Mouse (Mus musculus): ENCODE measurements around the gene Stoml1. TPM values are rescaled to one million over a fixed set of nuclear protein-coding genes. Genes with fewer than 3 reads are reported as not detected.

Stoml1 gene
- polyA plus RNA-seq, 1 experiment: 32.5 TPM

DNA sequence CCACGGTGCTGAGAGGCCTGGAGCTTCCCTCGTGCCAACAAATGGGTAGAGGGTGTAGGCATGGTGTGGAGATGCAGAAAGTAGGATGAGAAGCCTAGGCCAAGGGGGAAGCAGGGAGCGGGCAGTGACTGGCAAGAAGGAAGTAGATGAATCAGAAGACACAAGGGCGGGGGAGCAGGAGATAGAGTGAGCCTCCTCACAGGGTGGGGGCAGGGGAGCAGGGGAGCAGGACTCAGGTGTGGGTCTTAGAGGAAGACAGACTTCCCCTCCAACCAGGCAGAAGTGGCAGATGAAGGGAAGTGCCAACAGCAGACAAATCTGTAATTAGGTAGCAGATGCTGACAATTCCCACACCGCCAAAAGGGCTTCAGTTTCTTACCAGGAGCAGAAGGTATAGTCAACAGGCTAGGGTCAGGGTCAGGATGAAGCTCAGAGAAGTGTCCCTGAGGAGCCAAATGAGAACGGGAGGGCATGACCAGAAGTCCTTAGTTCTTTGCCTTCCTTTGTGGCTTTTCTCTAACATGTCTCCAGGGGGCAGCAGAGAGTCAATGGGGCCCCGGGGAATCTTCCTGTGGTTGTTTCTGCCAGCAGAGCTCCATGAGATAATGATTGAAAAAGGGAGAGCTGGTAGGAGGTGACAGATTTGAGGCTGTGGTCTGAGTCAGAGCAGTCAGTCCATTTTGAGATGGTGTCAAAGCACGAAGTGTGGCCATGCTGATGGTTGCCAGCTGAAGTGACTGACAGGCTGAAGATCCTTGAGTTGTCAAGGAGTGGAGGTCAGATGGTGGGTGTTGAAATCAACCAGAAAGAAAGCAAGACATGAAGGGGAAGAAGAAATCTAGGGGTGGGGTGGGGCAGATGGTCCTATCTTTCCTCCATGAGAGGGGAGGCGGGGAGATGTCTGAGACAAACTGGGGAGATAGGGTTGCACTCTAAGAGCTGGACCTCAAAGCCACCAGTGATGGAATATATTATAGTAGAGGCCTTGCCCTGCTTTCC lies 26.8 kb upstream of the Stoml1 start:
- DNase-seq: peak; percentile 63
- TF ChIP-seq CTCF (conservative IDR thresholded peaks at IDR 0.05; ENCODE audit: insufficient read depth, insufficient read length, low read depth, low read length) (peak; percentile 76), POLR2A (IDR thresholded peaks at IDR 0.05; ENCODE audit: low read depth, low read length) (no peak)
- H3K27ac ChIP-seq (ENCODE audit: insufficient read depth, low read depth, low read length): no peak overlapping the region
- H3K27me3 ChIP-seq (replicated peaks; ENCODE audit: control insufficient read depth, insufficient read depth, low read length): no peaks in the 10 kb centered on the region
- peaks cover 2% of the 10 kb centered on the region; the same call in 1 of the 2 replicates for H3K4me1 ChIP-seq (ENCODE audit: control insufficient read depth, insufficient read depth, low read length)
- H3K4me3 ChIP-seq (ENCODE audit: insufficient read depth, low read depth, low read length): no peak overlapping the region
- WGBS: 66% methylated on average over 9 of the region's 9 CpGs
- peaks cover 3% of the 10 kb centered on the region; the same call in 1 of the 2 replicates for H3K36me3 ChIP-seq (ENCODE audit: control insufficient read depth, insufficient read depth, low read length)

DNA sequence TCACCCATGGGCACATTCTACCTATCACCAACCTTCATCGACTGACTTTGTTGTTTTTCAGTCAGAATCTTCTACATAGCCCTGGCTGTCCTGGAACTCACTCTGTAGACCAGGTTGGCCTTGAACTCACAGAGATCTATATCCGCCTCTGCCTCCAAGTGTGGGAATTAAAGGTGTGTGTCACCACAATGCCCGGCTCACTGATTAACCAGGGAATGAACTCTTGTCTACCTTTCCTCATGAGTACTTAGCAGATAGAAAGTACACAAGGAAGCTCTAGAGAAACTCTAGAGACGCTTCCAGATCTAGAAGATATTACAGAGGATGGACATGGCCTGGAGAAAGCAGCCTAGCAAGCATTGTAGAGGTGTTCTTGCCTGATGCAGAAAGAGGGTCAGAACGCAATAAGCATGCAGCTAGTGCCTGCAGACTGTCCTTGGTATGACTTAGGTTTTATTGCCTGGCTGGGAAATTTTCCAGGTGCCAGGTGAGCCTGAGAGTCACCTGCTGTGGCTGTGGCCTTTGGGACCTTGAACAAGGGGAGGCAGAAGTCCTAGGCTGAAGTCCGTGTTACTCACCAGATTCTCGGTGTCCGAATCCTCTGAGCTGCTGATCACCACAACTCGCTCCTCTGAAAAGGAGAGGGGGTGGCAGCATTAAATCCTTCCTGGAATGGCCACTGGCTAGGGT lies 24.0 kb upstream of the Stoml1 start:
- TF ChIP-seq POLR2A (IDR thresholded peaks at IDR 0.05; ENCODE audit: low read depth, low read length) (no peak), CTCF (conservative IDR thresholded peaks at IDR 0.05; ENCODE audit: insufficient read depth, insufficient read length, low read depth, low read length) (no peak)
- H3K27ac ChIP-seq (ENCODE audit: insufficient read depth, low read depth, low read length): peak overlapping the region; percentile 90
- peak; percentile 77 for DNase-seq
- H3K27me3 ChIP-seq (replicated peaks; ENCODE audit: control insufficient read depth, insufficient read depth, low read length): no peaks in the 10 kb centered on the region
- H3K4me1 ChIP-seq (ENCODE audit: control insufficient read depth, insufficient read depth, low read length): peaks cover 2% of the 10 kb centered on the region; the same call in 1 of the 2 replicates
- WGBS: 76% methylated on average over 9 of the region's 9 CpGs
- H3K4me3 ChIP-seq (ENCODE audit: insufficient read depth, low read depth, low read length): no peak overlapping the region
- H3K36me3 ChIP-seq (ENCODE audit: control insufficient read depth, insufficient read depth, low read length): peaks cover 3% of the 10 kb centered on the region; the same call in 1 of the 2 replicates

DNA sequence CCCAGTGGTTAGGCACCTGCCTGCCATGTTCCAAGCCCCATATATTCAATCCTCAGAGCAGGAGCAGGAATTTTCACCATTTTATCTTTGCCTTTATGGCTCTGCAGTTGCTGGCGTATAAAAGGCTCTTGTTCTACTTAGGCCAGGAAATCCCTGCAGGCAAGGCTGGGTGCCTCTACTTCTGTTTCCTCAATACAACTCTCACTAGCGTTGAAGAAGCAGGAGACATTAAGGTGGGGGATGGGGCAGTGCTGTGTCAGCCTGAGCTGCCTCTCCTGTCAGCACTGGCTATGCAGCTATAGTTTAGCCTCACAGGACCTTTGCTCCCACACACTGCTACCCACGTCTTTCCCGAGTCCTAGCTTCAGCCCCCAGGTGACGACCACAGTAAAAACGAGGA lies 21.2 kb upstream of the Stoml1 start:
- no peak overlapping the region for H3K4me3 ChIP-seq (ENCODE audit: insufficient read depth, low read depth, low read length)
- peak overlapping the region; percentile 69 for H3K27ac ChIP-seq (ENCODE audit: insufficient read depth, low read depth, low read length)
- H3K36me3 ChIP-seq (ENCODE audit: control insufficient read depth, insufficient read depth, low read length): peaks cover 5% of the 10 kb centered on the region
- H3K4me1 ChIP-seq (ENCODE audit: control insufficient read depth, insufficient read depth, low read length): peaks cover 2% of the 10 kb centered on the region; the same call in 1 of the 2 replicates
- no peaks in the 10 kb centered on the region for H3K27me3 ChIP-seq (replicated peaks; ENCODE audit: control insufficient read depth, insufficient read depth, low read length)
- no peak for DNase-seq
- WGBS: 42% methylated on average over 6 of the region's 6 CpGs
- no peak for TF ChIP-seq CTCF (conservative IDR thresholded peaks at IDR 0.05; ENCODE audit: insufficient read depth, insufficient read length, low read depth, low read length)
- no peak for TF ChIP-seq POLR2A (IDR thresholded peaks at IDR 0.05; ENCODE audit: low read depth, low read length)

DNA sequence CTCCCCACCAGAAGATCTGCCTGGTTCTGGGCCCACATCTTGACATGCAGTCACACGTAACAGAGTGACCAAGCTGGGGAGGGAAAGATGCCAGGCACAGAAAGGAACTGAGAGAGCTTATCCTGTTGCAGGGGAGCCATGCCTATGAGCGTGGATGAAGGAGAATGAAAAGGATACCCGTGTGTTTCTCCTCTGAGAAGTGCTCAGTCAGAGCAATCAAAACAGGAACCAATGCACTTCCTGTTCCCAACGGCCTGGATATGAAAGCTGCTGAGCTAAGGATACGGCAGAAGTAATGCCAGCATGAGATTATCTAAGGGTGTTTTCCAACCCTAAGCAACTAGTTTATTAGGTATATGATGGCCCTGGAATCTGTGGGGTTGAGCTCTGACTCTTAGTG lies 20.6 kb upstream of the Stoml1 start:
- Histone ChIP-seq H3K27me3 (replicated peaks; ENCODE audit: control insufficient read depth, insufficient read depth, low read length) (no peaks in the 10 kb centered on the region), H3K4me1 (ENCODE audit: control insufficient read depth, insufficient read depth, low read length) (peaks cover 2% of the 10 kb centered on the region; the same call in 1 of the 2 replicates), H3K27ac (ENCODE audit: insufficient read depth, low read depth, low read length) (peak overlapping the region; percentile 69), H3K4me3 (ENCODE audit: insufficient read depth, low read depth, low read length) (no peak overlapping the region), H3K36me3 (ENCODE audit: control insufficient read depth, insufficient read depth, low read length) (peaks cover 5% of the 10 kb centered on the region)
- DNase-seq: peak; percentile 43
- TF ChIP-seq CTCF (conservative IDR thresholded peaks at IDR 0.05; ENCODE audit: insufficient read depth, insufficient read length, low read depth, low read length) (no peak), POLR2A (IDR thresholded peaks at IDR 0.05; ENCODE audit: low read depth, low read length) (no peak)
- WGBS: 39% methylated on average over 5 of the region's 5 CpGs

DNA sequence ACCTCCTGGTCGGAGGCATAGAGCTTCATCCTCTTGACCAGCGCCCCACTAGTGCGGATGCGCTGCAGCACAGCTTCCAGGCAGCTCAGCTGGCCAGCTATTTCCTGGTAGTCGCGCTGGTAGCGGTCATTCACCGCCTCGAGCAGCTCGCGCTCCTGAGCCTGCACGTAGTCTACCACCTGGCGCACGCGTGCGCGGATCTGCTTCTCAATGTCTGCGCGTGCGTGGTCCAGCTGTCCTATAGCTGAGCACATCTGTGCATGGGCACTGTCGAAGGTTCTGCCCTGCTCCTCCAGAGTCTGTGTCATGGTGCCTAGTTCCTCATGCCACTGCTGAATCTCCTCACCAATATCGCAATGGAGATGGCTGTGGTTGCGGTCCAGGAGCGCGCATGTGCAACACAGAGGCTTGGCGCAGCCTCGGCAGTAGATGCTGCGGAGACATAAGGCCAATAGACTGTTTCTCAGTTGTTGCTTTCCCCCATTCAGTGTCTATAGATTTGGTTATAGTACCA lies 18.4 kb upstream of the Stoml1 start:
- Histone ChIP-seq H3K4me1 (ENCODE audit: control insufficient read depth, insufficient read depth, low read length) (no peaks in the 10 kb centered on the region; the same call in 1 of the 2 replicates), H3K36me3 (ENCODE audit: control insufficient read depth, insufficient read depth, low read length) (peaks cover 4% of the 10 kb centered on the region), H3K4me3 (ENCODE audit: insufficient read depth, low read depth, low read length) (no peak overlapping the region), H3K27me3 (replicated peaks; ENCODE audit: control insufficient read depth, insufficient read depth, low read length) (no peaks in the 10 kb centered on the region), H3K27ac (ENCODE audit: insufficient read depth, low read depth, low read length) (no peak overlapping the region)
- no peak for TF ChIP-seq CTCF (conservative IDR thresholded peaks at IDR 0.05; ENCODE audit: insufficient read depth, insufficient read length, low read depth, low read length)
- no peak for TF ChIP-seq POLR2A (IDR thresholded peaks at IDR 0.05; ENCODE audit: low read depth, low read length)
- no peak for DNase-seq
- WGBS: 97% methylated on average over 28 of the region's 28 CpGs

DNA sequence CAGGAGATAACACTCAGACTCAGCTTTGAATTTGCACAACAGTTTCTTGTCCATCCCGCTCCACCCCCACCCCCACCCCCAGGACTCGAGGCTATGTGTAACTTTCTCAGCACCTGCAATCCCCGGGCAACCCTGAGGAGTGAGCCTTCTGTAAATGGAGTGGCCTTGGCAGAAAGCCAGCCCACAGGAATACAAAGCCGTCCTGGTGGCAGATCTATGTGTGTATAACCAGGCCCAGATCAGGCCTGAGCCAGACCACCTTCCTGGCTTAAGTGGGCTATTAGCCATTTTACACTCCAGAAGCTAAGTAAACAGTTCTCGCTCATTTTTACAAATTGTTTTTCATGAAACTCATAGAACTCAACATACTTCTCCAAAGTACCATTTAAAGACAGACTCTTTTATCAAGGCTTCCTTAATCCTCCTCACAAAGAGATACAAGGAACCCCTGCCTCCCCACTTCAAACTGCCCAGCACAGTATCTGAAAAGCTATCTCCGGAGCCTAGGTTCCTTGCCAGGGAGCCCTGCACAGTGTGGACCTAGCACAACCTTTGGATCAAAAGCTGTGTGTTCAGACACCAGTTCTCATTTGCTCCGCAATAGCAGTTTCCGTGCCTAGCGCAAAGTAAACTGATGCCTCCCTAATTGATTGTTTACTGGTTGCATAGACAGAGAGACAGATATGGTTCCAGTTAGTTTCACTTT lies 11.0 kb upstream of the Stoml1 start:
- TF ChIP-seq CTCF (conservative IDR thresholded peaks at IDR 0.05; ENCODE audit: insufficient read depth, insufficient read length, low read depth, low read length) (no peak), POLR2A (IDR thresholded peaks at IDR 0.05; ENCODE audit: low read depth, low read length) (no peak)
- peaks cover 8% of the 10 kb centered on the region; the same call in 1 of the 2 replicates for H3K4me1 ChIP-seq (ENCODE audit: control insufficient read depth, insufficient read depth, low read length)
- no peaks in the 10 kb centered on the region for H3K27me3 ChIP-seq (replicated peaks; ENCODE audit: control insufficient read depth, insufficient read depth, low read length)
- no peak overlapping the region for H3K27ac ChIP-seq (ENCODE audit: insufficient read depth, low read depth, low read length)
- H3K36me3 ChIP-seq (ENCODE audit: control insufficient read depth, insufficient read depth, low read length): no peaks in the 10 kb centered on the region; the same call in 1 of the 2 replicates
- 47% methylated on average over 9 of the region's 9 CpGs for WGBS
- H3K4me3 ChIP-seq (ENCODE audit: insufficient read depth, low read depth, low read length): no peak overlapping the region
- DNase-seq: peak; percentile 66

Data from kidney, adult 2 months (tissue).